Mouse (Mus musculus) cerebellum, adult 11-12 months (tissue): ENCODE measurements around the gene Tdpoz2.
"Not testable (repeated sequence)": the region's sequence is repeated elsewhere in the genome, so short reads cannot be mapped to it uniquely, and the experiment has no call there.

Experiments
- DNase-seq: peaks from one replicate; pipeline ENCODE4 v3.0.0; 2022

Tdpoz2 gene

DNA sequence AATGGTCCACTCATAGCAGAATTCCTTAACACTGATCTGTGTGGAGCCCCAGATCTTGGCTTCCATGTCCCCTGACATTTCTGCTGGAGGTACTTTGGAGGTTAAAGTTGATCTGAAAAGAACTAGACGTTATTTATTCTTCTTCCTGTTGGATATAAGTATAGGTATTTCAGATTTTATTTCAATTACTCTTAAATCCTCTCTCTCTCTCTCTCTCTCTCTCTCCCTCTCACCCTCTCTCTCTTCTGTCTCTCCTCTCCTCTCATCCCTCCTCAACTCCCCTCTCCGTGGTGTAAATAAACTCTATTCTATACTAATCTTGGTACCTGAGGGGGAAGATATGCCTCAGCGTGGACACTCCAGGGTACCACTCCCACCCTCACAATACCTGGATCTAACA lies at the start of gene Tdpoz2:
Tdpoz2 (minus strand) TSS at position 101 of the 400 bp plus-strand sequence.
- no peak for DNase-seq

DNA sequence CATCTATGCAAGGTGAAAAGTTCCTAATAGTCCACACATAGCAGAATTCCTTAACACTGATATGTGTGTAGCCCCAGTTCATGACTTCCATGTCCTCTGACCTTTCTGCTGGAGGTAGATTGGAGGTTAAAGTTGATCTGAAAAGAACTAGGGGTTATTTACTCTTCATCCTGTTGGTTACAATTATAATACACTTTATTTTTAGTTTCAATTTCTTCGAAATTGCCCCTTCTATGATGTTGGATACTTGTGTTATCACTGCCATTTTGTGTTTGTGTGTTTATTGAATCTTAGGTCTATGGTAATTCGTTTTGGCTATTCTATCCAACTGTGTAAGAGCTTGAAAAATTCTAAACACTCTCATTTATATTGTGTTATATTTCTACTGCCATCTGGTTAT lies 40.5 kb upstream of the Tdpoz2 start, which contains the start of gene Gm37596:
Gm37596 (minus strand) TSS at position 101 of the 400 bp plus-strand sequence.
- not testable (repeated sequence) for DNase-seq

DNA sequence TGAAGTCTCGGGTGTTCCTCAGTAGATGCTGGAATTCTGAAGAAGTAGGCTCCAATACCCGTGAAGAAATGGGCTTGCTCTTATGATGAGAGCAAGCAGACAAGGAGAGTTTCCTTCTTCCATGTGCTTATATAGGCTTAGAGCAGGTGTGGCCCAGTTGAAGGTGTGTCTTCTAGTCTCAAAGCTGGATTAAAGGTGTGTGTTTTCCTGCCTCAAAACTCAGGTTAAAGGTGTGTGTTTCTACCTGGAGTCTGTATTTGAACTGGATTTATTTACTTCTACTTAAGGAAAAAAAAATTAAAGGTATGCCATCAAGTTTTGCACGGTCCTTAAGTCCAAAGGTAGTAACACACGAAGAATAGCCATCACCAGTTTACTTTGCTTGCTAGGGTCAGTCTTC lies 23.7 kb upstream of the Tdpoz2 start, which contains the start of gene Tdpoz1:
Tdpoz1 (minus strand) TSS at position 101 of the 400 bp plus-strand sequence.
- not testable (repeated sequence) for DNase-seq

DNA sequence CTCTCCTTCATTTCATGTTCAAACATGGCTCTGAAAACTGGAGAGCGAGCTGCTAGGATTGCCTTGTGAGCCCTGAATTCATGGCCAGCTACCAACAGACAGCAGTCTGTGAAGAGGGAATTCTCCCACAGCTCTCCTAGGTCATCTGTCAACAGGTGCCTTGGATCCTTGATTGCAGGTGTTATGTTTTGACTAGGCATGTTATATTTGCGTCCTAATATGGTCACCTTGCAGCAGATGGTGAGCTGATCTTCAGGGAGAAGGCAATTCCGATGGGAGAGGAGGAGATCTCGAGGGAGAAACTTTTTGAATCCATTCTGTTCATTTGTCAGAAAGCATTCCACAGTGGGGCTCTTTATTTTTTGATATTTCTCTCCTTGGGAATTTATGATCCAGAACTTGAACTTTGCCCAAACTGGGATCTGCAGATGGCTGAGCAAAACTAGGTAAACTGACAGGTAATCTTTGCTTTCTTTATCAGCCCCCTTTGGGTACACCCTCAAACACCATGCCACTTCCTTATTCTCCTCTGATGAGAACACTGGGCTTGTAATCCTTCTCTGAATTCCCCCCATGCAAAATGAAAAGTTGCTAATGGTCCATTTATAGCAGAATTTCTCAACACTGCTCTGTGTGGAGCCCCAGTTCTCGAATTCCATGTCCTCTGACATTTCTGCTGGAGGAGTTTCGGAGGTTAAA lies 18.5 kb upstream of the Tdpoz2 start:
- DNase-seq, result not testable (repeated sequence)

DNA sequence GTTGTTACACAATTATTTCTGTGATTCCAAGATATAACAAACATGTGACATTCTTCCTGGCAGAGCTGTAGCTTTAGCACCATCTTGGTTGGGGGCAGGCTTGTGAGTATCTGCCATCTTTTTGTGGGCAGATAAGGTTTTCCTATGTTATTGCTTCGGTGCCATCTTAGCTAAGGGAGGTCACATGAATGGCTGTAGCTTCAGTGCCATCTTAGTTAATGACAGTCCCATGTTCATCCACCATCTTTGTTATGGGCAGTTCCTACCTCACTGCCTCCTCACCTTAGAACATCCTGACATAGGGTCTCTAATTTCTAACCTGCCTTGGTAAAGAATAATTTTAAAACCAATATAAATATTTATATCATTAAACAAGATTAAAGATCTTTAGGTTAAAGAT lies 1.8 kb upstream of the Tdpoz2 start:
- DNase-seq, result no peak

DNA sequence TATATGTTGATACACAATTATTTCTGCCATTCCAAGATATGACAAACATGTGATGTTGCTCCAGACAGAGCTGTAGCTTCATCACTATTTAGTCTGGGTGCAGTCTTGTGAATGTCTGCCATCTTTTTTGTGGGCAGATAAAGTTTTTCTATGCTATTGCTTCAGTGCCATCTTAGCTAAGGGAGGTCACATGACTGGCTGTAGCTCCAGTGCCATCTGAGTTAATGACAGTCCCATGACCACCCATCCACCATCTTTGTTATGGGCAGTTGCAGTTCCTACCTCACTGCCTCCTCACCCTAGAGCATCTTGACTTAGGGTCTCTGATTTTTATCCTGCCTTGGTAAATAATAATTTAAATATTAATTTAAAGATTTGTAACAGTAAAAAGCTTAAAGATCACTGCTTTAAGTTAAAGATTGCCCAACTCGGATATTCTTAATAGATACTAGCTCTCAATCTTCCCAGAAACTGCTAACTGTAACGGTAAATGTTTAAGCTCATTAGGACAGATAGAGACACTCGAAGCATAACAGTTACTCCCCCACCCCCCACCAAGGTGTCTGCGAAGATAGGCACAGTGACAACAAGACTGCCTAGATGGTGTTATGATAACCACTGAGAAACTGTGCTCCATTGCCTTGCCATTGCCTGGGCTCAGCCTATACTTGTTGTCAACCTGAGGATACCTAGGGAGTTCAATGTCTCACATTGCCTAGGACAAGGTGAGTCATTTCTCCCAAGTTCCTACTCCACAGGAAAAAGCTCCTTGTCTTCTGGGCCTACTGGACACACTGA lies 21.4 kb downstream of the Tdpoz2 start:
- not testable (repeated sequence) for DNase-seq

DNA sequence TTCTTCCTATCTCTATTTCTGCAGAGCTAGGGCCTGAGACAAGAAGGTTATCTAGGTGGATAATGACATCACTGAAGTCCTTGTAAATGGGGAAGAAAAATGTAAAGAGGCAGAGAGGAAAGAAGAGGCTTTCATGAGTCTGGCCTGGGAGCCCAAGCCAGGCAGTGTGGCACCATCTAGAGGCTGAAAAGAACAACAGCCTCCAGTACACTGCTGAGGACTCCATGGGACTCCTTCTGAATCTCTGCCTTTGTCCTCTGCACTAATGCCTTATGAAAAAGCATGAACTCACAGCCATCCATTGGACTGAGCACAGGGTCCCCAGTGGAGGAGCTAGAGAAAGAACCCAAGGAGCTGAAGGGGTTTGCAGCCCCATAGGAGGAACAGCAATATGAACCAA lies 43.5 kb downstream of the Tdpoz2 start:
- not testable (repeated sequence) for DNase-seq

DNA sequence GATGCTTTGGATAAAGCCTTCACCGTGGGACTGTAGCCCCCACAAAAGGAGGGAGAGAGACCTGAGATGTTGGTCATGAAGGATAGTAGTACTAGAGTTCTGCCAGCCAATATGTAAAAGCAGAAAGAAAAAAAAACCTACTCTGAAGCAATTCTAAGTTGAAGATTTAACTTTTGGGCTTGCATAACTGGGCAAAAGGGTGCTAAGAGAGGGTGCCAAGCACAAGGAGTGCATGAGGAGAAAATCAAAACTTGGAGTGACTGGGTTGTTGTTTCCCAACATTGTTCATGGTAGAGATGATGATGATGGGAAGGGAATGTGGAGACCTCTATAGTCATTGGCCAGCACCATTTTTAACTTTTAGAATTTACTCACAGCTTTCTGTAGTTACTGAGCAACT lies 50.6 kb downstream of the Tdpoz2 start:
- no peak for DNase-seq
